8 mouse cellular contexts compared by ENCODE assay signal in the genomic region with DNA sequence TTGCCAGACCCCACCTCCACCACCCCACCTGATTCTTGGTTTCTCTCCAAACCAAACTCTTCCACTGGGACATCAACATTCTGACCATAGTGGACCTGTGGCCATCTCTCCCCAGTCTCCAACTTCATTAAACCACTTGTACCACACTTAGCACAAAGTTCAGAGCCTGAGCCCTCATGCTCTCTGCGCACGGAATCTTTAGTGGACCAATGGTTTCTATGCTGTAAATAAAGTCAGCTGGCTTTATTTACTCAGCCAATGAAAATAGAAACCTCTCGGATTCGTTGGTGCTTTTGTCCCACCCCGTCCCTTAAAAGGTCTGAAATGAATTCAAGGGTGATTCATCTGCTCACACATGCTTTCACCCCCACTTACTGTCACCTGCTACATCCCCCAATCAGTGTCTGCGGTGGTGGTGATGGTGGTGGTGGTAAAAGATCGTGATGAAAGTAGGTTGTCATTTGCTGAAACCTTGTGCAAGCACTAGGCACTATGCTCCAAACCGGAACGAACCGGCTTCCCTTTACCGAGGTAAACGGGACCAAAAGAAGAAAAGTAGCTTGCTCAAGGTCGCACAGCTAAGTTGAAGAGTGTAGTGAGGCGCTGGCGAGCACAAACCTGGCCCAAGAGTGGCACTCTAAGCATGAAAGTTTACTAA. TPM values are rescaled to one million over a fixed set of nuclear protein-coding genes. Genes with fewer than 3 reads are reported as not detected.
A peak's percentile ranks its signal among the peaks of the same experiment; 100 is the strongest.
DNase-seq lines count a peak whose midpoint lies in the region; ATAC-seq and TF ChIP-seq lines count a peak whose summit lies in the region.

No protein-coding gene starts in this region.

- H3K9ac ChIP-seq in forebrain, embryonic 15.5 days (replicated peaks): peak overlapping the region; percentile 83

- no peak for TF ChIP-seq CTCF in cerebellum, adult 2 months (IDR thresholded peaks at IDR 0.05; ENCODE audit: borderline replicate concordance, insufficient read depth, low read depth, low read length)
- TF ChIP-seq CTCF in testis, adult 2 months (IDR thresholded peaks at IDR 0.05; ENCODE audit: control insufficient read depth, insufficient read depth, insufficient replicate concordance, low read depth, low read length): no peak

- peaks cover 12% of the 10 kb centered on the region for H3K4me1 ChIP-seq in cerebellum, adult 2 months (ENCODE audit: control insufficient read depth, insufficient read depth, low read length)
- H3K4me1 ChIP-seq in testis, adult 2 months (ENCODE audit: control insufficient read depth, insufficient read depth, low read length): peaks cover 11% of the 10 kb centered on the region
- H3K4me1 ChIP-seq in forebrain, embryonic 15.5 days: peaks cover 23% of the 10 kb centered on the region

- no peaks in the 10 kb centered on the region for H3K9me3 ChIP-seq in forebrain, embryonic 15.5 days

- H3K4me2 ChIP-seq in forebrain, embryonic 15.5 days (replicated peaks): peak overlapping the region; percentile 98

- WGBS in cerebellum, adult 2 months: 10% methylated on average over 15 of the region's 15 CpGs
- WGBS in forebrain, embryonic 15.5 days: 13% methylated on average over 15 of the region's 15 CpGs

- peaks cover 3% of the 10 kb centered on the region for H3K36me3 ChIP-seq in testis, adult 2 months (ENCODE audit: control insufficient read depth, insufficient read depth, low read length)
- H3K36me3 ChIP-seq in forebrain, embryonic 15.5 days: no peaks in the 10 kb centered on the region

- DNase-seq in cerebellum, adult 2 months: peak in 1 of 2 experiments; percentile 24
- DNase-seq in cerebellum, postnatal 36 days: no peak
- DNase-seq in testis, postnatal 10 days (ENCODE audit: low spot score): no peak
- DNase-seq in kidney, postnatal 25 days: peak; percentile 64 to 73
- DNase-seq in thymus, postnatal 14 days: peak; percentile 20

- TF ChIP-seq POLR2A in cerebellum, adult 2 months (IDR thresholded peaks at IDR 0.05; ENCODE audit: borderline replicate concordance, insufficient read depth, low read length): no peak
- TF ChIP-seq POLR2A in testis, adult 2 months (IDR thresholded peaks at IDR 0.05; ENCODE audit: control insufficient read depth, low read depth, low read length): no peak; the same call in 1 of the 2 replicates

- H3K4me3 ChIP-seq in cerebellum, adult 2 months (replicated peaks; ENCODE audit: insufficient read depth, low read depth, low read length): peak overlapping the region; percentile 61
- H3K4me3 ChIP-seq in testis, adult 2 months (ENCODE audit: control insufficient read depth, low read depth, low read length): peak overlapping the region; percentile 89
- H3K4me3 ChIP-seq in forebrain, embryonic 15.5 days: peak overlapping the region; percentile 72

- no peaks in the 10 kb centered on the region for H3K27me3 ChIP-seq in cerebellum, adult 2 months (ENCODE audit: control insufficient read depth, insufficient read depth, low read length)
- no peaks in the 10 kb centered on the region; the same call in 1 of the 2 replicates for H3K27me3 ChIP-seq in testis, adult 2 months (ENCODE audit: control insufficient read depth, insufficient read depth, low read length)
- no peaks in the 10 kb centered on the region for H3K27me3 ChIP-seq in forebrain, embryonic 15.5 days

- H3K27ac ChIP-seq in cerebellum, adult 2 months (ENCODE audit: insufficient read depth, low read length): no peak overlapping the region
- H3K27ac ChIP-seq in testis, adult 2 months (ENCODE audit: control insufficient read depth, insufficient read depth, low read depth, low read length): no peak overlapping the region; the same call in 1 of the 2 replicates
- peak overlapping the region; percentile 81; the same call in 1 of the 2 replicates for H3K27ac ChIP-seq in forebrain, embryonic 15.5 days (replicated peaks)

- no peak for ATAC-seq in forebrain, embryonic 15.5 days (replicated peaks)
- peak; percentile 73 for ATAC-seq in megakaryocyte progenitor cell, adult 5-6 weeks (replicated peaks; ENCODE audit: poor library complexity)

RNA-seq across cellular contexts. Expression of a gene that starts 1.3 kb away (rescaled TPM):
- 21.4 and 24.0 TPM in 2 replicates for polyA plus RNA-seq in cerebellum, adult 2 months (2012; rRNA removed)
- polyA plus RNA-seq in testis, adult 2 months (2012; rRNA removed): 47.1 and 47.6 TPM in 2 replicates
- 2.7 and 3.0 TPM in 2 replicates for polyA plus RNA-seq in forebrain, embryonic 15.5 days (2015; fragmentation: Nextera tagmentation; extraction: Ambion mirVana)
- total RNA-seq in megakaryocyte progenitor cell, adult 5-6 weeks (2015): not detected in 2 replicates
- total RNA-seq in megakaryocyte progenitor cell, adult 5-6 weeks (2017): 0.04 TPM in 1 of 2 replicates, not detected in the other

Comparison
In these comparisons a context has a peak if more than half of its experiments do, and no peak if none do; other contexts are left out.
1. DNase-seq: peak in kidney, postnatal 25 days (2 of 2) and thymus, postnatal 14 days (single experiment); none in cerebellum, postnatal 36 days (0 of 2) and testis, postnatal 10 days (single experiment).
2. Peak in every context shown above with its lines, with median percentiles within 50 percentile points of each other: H3K4me3 ChIP-seq.